Mouse (Mus musculus) left cerebral cortex, adult 9 months (tissue): ENCODE results near the gene Cachd1.

ENCODE experiments used
- DNase-seq, 2 experiments: peaks; one replicate each; pipeline ENCODE4 v3.0.0; 2022; ENCODE audit warnings: low spot score in 2 of 2

Cachd1 gene

GRCm38 (mm10) chr4:100920413-100920812 is 143.9 kb downstream of the Cachd1 start:
- DNase-seq = no peak

- DNase-seq = no peak
Observed at GRCm38 (mm10) chr4:100922816-100923554, 146.5 kb downstream of the Cachd1 start.

GRCm38 (mm10) chr4:100923598-100923997 is 147.1 kb downstream of the Cachd1 start:
- DNase-seq = no peak

GRCm38 (mm10) chr4:100924276-100924675 is 147.8 kb downstream of the Cachd1 start:
- no peak for DNase-seq

GRCm38 (mm10) chr4:100925153-100925552 is 148.7 kb downstream of the Cachd1 start:
- DNase-seq = no peak

GRCm38 (mm10) chr4:100926608-100927007 is 150.1 kb downstream of the Cachd1 start:
- no peak for DNase-seq

- DNase-seq = no peak
Observed at GRCm38 (mm10) chr4:100927059-100927458, 150.6 kb downstream of the Cachd1 start.

GRCm38 (mm10) chr4:100943689-100944088 is 167.2 kb downstream of the Cachd1 start:
- no peak for DNase-seq

GRCm38 (mm10) chr4:100944276-100944675 is 167.8 kb downstream of the Cachd1 start:
- no peak for DNase-seq

GRCm38 (mm10) chr4:100945171-100945899 is 168.9 kb downstream of the Cachd1 start:
- peak in 1 of 2 experiments; percentile 12 for DNase-seq

- DNase-seq = no peak
Observed at GRCm38 (mm10) chr4:100948494-100949425, 172.3 kb downstream of the Cachd1 start.

GRCm38 (mm10) chr4:100950316-100950715 is 173.8 kb downstream of the Cachd1 start:
- no peak for DNase-seq

GRCm38 (mm10) chr4:100951876-100952275 is 175.4 kb downstream of the Cachd1 start:
- no peak for DNase-seq

GRCm38 (mm10) chr4:100963341-100963740 is 186.9 kb downstream of the Cachd1 start:
- no peak for DNase-seq

GRCm38 (mm10) chr4:100963796-100964195 is 187.3 kb downstream of the Cachd1 start:
- no peak for DNase-seq

- no peak for DNase-seq
Observed at GRCm38 (mm10) chr4:100967703-100968392, 191.4 kb downstream of the Cachd1 start.

GRCm38 (mm10) chr4:100973641-100974454 is 197.4 kb downstream of the Cachd1 start:
- DNase-seq = no peak

- DNase-seq = no peak
Observed at GRCm38 (mm10) chr4:100974455-100975035, 198.1 kb downstream of the Cachd1 start.

- no peak for DNase-seq
Observed at GRCm38 (mm10) chr4:100977522-100977921, 201.0 kb downstream of the Cachd1 start.

GRCm38 (mm10) chr4:100987187-100987586 is 210.7 kb downstream of the Cachd1 start:
- no peak for DNase-seq
